Mouse (Mus musculus) liver, postnatal 0 days (tissue): Measurements from ENCODE around the gene Cass4.
A peak's percentile ranks its signal among the peaks of the same experiment; 100 is the strongest.

Experiments used
- CTCF ChIP-seq: sonication (generic); IDR thresholded peaks from 2 replicates; pipeline ENCODE4 v1.5.1; 2016; ENCODE audit warnings: antibody characterized with exemption, low read depth
- EP300 ChIP-seq: IDR thresholded peaks from 2 replicates; pipeline ENCODE4 v1.6.1; 2016; ENCODE audit warnings: antibody characterized with exemption, low read depth, mild to moderate bottlenecking

- TF ChIP-seq CTCF (no peak), EP300 (0 out of 2 replicates have a peak, but pooled peaks have one; percentile 20)
Measured at GRCm38 (mm10) chr2:172412454-172412853, 18.9 kb downstream of the Cass4 start.
